Mouse (Mus musculus) embryonic facial prominence, embryonic 11.5 days (tissue): ENCODE results near the gene Spib. TPM values are rescaled to one million over a fixed set of nuclear protein-coding genes. Genes with fewer than 3 reads are reported as not detected.

Experiments
- ATAC-seq: fragments of 200-750 bp; cut with Nextera tagmentation; replicated peaks from 2 replicates; pipeline ENCODE4 v1.8.0; 2017; ENCODE audit warnings: low read depth; ENCODE audit not compliant: insufficient number of reproducible peaks, low FRiP score, low TSS enrichment
- DNase-seq: peaks from one replicate; pipeline ENCODE4 v3.0.0-alpha.2; 2015; ENCODE audit warnings: low spot score
- H3K27ac ChIP-seq: fragments of 300-500 bp; sonication (generic); replicated peaks from 2 replicates; pipeline ENCODE4 v1.5.1; 2014; ENCODE audit warnings: mild to moderate bottlenecking, low read depth, low read length, control low read depth
- H3K27me3 ChIP-seq: fragments of 300-500 bp; sonication (generic); 2 replicates; pipeline ENCODE4 v1.6.1; 2014; ENCODE audit warnings: mild to moderate bottlenecking, low read length, moderate library complexity, mixed read lengths; ENCODE audit not compliant: control insufficient read depth, insufficient read depth
- H3K36me3 ChIP-seq: fragments of 300-500 bp; sonication (generic); replicated peaks from 2 replicates; pipeline ENCODE4 v1.6.1; 2014; ENCODE audit warnings: low read depth, mild to moderate bottlenecking, low read length, moderate library complexity, mixed read lengths; ENCODE audit not compliant: control insufficient read depth, insufficient read depth
- H3K4me1 ChIP-seq: fragments of 300-500 bp; sonication (generic); 2 replicates; pipeline ENCODE4 v1.6.1; 2014; ENCODE audit warnings: low read length, mixed read lengths; ENCODE audit not compliant: control insufficient read depth, insufficient read depth
- H3K4me2 ChIP-seq: fragments of 300-500 bp; sonication (generic); 2 replicates; pipeline ENCODE4 v1.6.1; 2014; ENCODE audit warnings: low read depth, mild to moderate bottlenecking, control low read depth, low read length, moderate library complexity
- H3K4me3 ChIP-seq: fragments of 300-500 bp; sonication (generic); 2 replicates; pipeline ENCODE4 v1.5.1; 2014; ENCODE audit warnings: low read depth, low read length, control low read depth
- H3K9ac ChIP-seq: fragments of 300-500 bp; sonication (generic); replicated peaks from 2 replicates; pipeline ENCODE4 v1.6.1; 2014; ENCODE audit warnings: mild to moderate bottlenecking, control low read depth, low read length
- H3K9me3 ChIP-seq: fragments of 300-500 bp; sonication (generic); replicated peaks from 2 replicates; pipeline ENCODE4 v1.6.1; 2016; ENCODE audit warnings: mild to moderate bottlenecking, low read length, inconsistent platforms, mixed read lengths; ENCODE audit not compliant: control insufficient read depth
- WGBS: fragments of 180-500 bp; shearing (Covaris S2); extraction: QIAGEN DNeasy Blood & Tissue Kit; methylation state at CpG from one replicate; pipeline ENCODE4 v1.1.7; 2014; 5-methylcytosine and 5-hydroxymethylcytosine counted together
- polyA plus RNA-seq: library from polyadenylated mRNA; unstranded; fragments of >200 nt; fragmentation: Nextera tagmentation; extraction: Ambion mirVana; gene quantifications from 2 replicates; pipeline ENCODE4 v1.2.1, GENCODE M21; 2014

Spib gene
- polyA plus RNA-seq: not detected in 2 replicates

DNA sequence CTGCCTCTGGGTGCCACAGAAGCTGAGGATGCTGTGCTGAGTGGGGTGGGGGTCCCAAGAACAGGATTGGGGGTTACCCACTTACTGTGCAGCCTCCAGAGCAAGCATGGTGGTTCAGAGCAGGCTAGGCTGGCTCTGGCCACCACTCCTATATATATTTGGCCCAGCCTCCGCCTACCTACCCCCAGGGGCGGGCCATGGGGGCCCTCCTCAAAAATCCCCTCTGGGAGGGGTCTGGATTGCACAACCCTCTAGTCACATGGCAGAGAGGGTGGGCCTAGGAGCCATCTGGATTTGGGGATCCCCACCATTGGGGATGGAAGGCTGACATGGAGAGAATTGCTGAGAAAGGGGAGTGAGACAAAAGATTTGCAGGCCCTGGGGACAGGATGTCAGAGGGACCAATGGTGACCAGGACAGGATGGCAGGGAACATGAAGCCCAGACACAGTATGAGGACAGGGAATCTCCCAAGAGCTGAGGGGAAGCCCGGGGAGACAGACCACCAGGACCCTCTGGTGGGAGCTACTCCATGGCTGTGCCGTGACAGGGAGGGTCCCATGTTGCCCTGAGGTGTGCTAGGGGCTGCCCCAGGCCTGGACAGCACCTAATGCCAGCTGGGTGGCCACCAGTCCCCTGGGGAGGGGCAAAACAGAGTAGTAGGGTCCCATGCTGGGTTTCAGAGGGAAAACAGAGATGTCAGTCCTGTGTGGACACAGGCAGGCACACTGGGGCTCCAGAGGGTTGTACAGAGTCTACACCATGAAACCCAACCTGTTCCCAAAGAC, at the start of gene Spib:
Spib (minus strand) TSS at position 126 of the 787 bp plus-strand sequence.
- no peak within 1 kb of the TSS for H3K4me3 ChIP-seq
- no peaks in the 10 kb centered on the region for H3K4me1 ChIP-seq
- no peaks in the 10 kb centered on the region for H3K27me3 ChIP-seq
- H3K4me2 ChIP-seq: no peak within 1 kb of the TSS
- H3K9me3 ChIP-seq: no peaks in the 10 kb centered on the region
- 82% methylated on average over 4 of the region's 4 CpGs for WGBS
- DNase-seq (no peak), ATAC-seq (no peak)
- H3K9ac ChIP-seq: no peak within 1 kb of the TSS
- H3K27ac ChIP-seq: no peak within 1 kb of the TSS
- no peaks in the 10 kb centered on the region; the same call in none of the 2 replicates for H3K36me3 ChIP-seq

- 80% methylated on average over 6 of the region's 6 CpGs for WGBS
Measured at GRCm38 (mm10) chr7:44581637-44582036, 49.8 kb upstream of the Spib start.

GRCm38 (mm10) chr7:44576333-44576844, 44.5 kb upstream of the Spib start:
- ATAC-seq (no peak), DNase-seq (no peak)

More at GRCm38 (mm10) chr7:44581637-44582036, 49.8 kb upstream of the Spib start:
- ATAC-seq (no peak), DNase-seq (no peak)
- Histone ChIP-seq H3K9me3 (no peaks in the 10 kb centered on the region), H3K9ac (no peak overlapping the region), H3K36me3 (no peaks in the 10 kb centered on the region), H3K27ac (no peak overlapping the region), H3K27me3 (peaks cover 3% of the 10 kb centered on the region; the same call in 1 of the 2 replicates), H3K4me1 (no peaks in the 10 kb centered on the region), H3K4me3 (no peak overlapping the region), H3K4me2 (no peak overlapping the region)

GRCm38 (mm10) chr7:44572956-44573484, 41.1 kb upstream of the Spib start:
- H3K4me3 ChIP-seq: no peak overlapping the region
- H3K9ac ChIP-seq: no peak overlapping the region
- WGBS: 72% methylated on average over 5 of the region's 5 CpGs
- no peaks in the 10 kb centered on the region for H3K4me1 ChIP-seq
- no peak overlapping the region for H3K27ac ChIP-seq
- H3K36me3 ChIP-seq: no peaks in the 10 kb centered on the region
- no peaks in the 10 kb centered on the region for H3K9me3 ChIP-seq
- no peak for ATAC-seq
- no peaks in the 10 kb centered on the region for H3K27me3 ChIP-seq
- no peak for DNase-seq
- H3K4me2 ChIP-seq: no peak overlapping the region

More at GRCm38 (mm10) chr7:44576333-44576844, 44.5 kb upstream of the Spib start:
- Histone ChIP-seq H3K4me1 (no peaks in the 10 kb centered on the region), H3K9ac (no peak overlapping the region), H3K27ac (no peak overlapping the region), H3K9me3 (no peaks in the 10 kb centered on the region), H3K27me3 (no peaks in the 10 kb centered on the region), H3K4me2 (no peak overlapping the region), H3K36me3 (no peaks in the 10 kb centered on the region), H3K4me3 (no peak overlapping the region)
- 53% methylated on average over 5 of the region's 5 CpGs for WGBS

- no peak for ATAC-seq
- 38% methylated on average over 7 of the region's 7 CpGs for whole genome bisulfite sequencing
- no peaks in the 10 kb centered on the region for H3K4me1 ChIP-seq
- no peak within 1 kb of the TSS for H3K27ac ChIP-seq
- no peaks in the 10 kb centered on the region for H3K36me3 ChIP-seq
- H3K4me3 ChIP-seq: no peak within 1 kb of the TSS
- no peak within 1 kb of the TSS for H3K9ac ChIP-seq
- no peak for DNase-seq
- H3K4me2 ChIP-seq: no peak within 1 kb of the TSS
- H3K27me3 ChIP-seq: no peaks in the 10 kb centered on the region
- H3K9me3 ChIP-seq: no peaks in the 10 kb centered on the region
Measured at GRCm38 (mm10) chr7:44572213-44572701, 40.4 kb upstream of the Spib start, which contains the start of gene Napsa. TSS of gene Napsa (plus strand) at chr7:44572380.

DNA sequence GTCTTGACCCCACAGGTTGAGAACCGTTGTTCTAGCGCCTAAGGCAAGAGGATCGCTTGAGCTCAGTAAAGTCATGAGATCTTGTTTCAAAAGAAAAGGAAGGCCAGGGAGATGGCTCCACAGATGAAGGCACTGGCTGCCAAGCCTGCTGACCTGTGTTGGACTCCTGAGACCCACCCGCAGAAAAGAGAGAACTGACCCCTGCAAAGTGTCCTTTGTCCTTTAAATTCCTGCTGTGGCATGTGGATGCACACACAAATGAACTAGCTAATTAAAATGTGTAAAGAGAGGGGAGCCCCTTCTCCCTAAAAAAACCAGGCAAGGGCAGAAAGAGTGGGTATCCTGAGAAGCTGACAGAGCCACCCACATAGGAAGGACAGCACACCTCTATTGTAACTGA, 39.9 kb upstream of the Spib start:
- Histone ChIP-seq H3K27ac (no peak overlapping the region), H3K4me3 (no peak overlapping the region), H3K27me3 (no peaks in the 10 kb centered on the region), H3K9me3 (no peaks in the 10 kb centered on the region), H3K4me2 (no peak overlapping the region), H3K9ac (no peak overlapping the region), H3K36me3 (no peaks in the 10 kb centered on the region), H3K4me1 (no peaks in the 10 kb centered on the region)
- DNase-seq (no peak), ATAC-seq (no peak)
- WGBS: 32% methylated on average over 4 of the region's 4 CpGs

- no peaks in the 10 kb centered on the region for H3K9me3 ChIP-seq
Measured at GRCm38 (mm10) chr7:44570989-44571388, 39.1 kb upstream of the Spib start.

DNA sequence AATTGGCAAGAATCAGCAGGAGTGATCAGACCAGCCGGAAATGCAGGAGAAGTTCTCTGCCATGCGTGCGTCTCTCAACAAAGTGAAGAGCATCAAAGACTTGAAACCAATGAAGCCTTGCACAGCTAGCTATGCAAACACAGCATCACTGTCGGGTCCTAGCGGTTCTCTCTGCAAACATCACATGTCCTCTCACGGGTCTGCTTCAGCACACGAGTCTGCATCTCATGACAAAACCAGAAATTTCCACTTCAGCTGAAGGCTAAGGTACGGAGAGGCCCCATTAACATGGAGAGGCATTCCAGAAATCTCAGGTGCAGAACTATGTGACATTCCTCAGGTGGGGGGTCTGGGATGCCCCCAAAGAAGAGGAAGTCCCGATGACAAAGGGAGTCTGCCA, 36.9 kb upstream of the Spib start:
- H3K36me3 ChIP-seq: no peaks in the 10 kb centered on the region
- no peak overlapping the region for H3K9ac ChIP-seq
- no peak for ATAC-seq
- H3K4me1 ChIP-seq: no peaks in the 10 kb centered on the region
- no peak overlapping the region for H3K27ac ChIP-seq
- no peaks in the 10 kb centered on the region for H3K27me3 ChIP-seq
- no peak overlapping the region for H3K4me3 ChIP-seq
- no peaks in the 10 kb centered on the region for H3K9me3 ChIP-seq
- WGBS: 77% methylated on average over 9 of the region's 9 CpGs
- DNase-seq: no peak
- H3K4me2 ChIP-seq: no peak overlapping the region

More at GRCm38 (mm10) chr7:44570989-44571388, 39.1 kb upstream of the Spib start:
- Histone ChIP-seq H3K27ac (no peak overlapping the region), H3K4me1 (no peaks in the 10 kb centered on the region), H3K36me3 (no peaks in the 10 kb centered on the region), H3K27me3 (no peaks in the 10 kb centered on the region), H3K9ac (no peak overlapping the region), H3K4me2 (no peak overlapping the region), H3K4me3 (no peak overlapping the region)
- DNase-seq: no peak
- no peak for ATAC-seq
- 75% methylated on average over 6 of the region's 6 CpGs for WGBS
